Mouse (Mus musculus): ENCODE results near the gene Cilp2. TPM values are rescaled to one million over a fixed set of nuclear protein-coding genes. Genes with fewer than 3 reads are reported as not detected.

The Cilp2 gene
- polyA plus RNA-seq, 1 experiment from 2014 or later = 0.30 TPM

- H3K27me3 ChIP-seq (ENCODE audit: control insufficient read depth, insufficient read depth, low read depth, low read length) = no peaks in the 10 kb centered on the region
- no peak overlapping the region for H3K4me3 ChIP-seq (ENCODE audit: low read length)
- H3K4me2 ChIP-seq (ENCODE audit: low read depth, low read length) = peak overlapping the region; percentile 98; the same call in 1 of the 2 replicates
- no peak for ATAC-seq (ENCODE audit: low read depth)
- no peak overlapping the region for H3K9ac ChIP-seq (ENCODE audit: low read length)
- peaks cover 22% of the 10 kb centered on the region for H3K4me1 ChIP-seq (replicated peaks; ENCODE audit: control insufficient read depth, insufficient read depth, low read length)
- no peak overlapping the region for H3K27ac ChIP-seq (ENCODE audit: low read length)
- H3K36me3 ChIP-seq (ENCODE audit: control insufficient read depth, insufficient read depth, low read length) = peaks cover 4% of the 10 kb centered on the region; the same call in 1 of the 2 replicates
- WGBS = 74% methylated on average over 8 of the region's 8 CpGs
- H3K9me3 ChIP-seq (ENCODE audit: control insufficient read depth, low read length) = no peaks in the 10 kb centered on the region
These were observed 16.6 kb upstream of the Cilp2 start for GRCm38 (mm10) chr8:69904096-69904495.

DNA sequence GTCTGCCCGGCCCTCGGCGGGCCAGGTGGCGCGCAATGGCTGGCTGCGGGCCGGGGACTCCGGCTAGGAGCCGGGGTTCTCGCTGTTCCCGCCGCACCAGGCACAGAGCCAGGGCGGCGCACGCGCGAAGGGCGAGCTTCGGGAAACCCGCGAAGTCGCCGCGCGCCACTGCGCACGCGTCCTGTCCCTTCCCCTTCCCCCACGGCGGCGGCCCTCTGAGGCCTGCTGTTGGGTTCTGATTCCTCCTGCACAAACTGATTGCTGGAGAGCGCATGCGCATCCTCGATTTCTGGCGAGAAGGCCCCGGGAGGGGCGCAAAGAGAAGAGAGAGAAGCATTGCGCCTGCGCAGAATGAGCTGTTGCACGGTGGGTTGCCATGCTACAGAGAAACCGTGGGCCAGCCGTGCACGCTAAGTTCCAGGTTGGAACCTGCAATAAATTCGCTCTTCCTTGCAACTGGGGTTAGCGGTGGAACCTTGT, 15.6 kb upstream of the Cilp2 start:
- Histone ChIP-seq H3K9ac (ENCODE audit: low read length) (peak overlapping the region; percentile 84), H3K4me2 (ENCODE audit: low read depth, low read length) (peak overlapping the region; percentile 98), H3K36me3 (ENCODE audit: control insufficient read depth, insufficient read depth, low read length) (0 out of 2 replicates have a peak, but pooled peaks cover under 1% of the 10 kb centered on the region), H3K27me3 (ENCODE audit: control insufficient read depth, insufficient read depth, low read depth, low read length) (no peaks in the 10 kb centered on the region), H3K9me3 (ENCODE audit: control insufficient read depth, low read length) (no peaks in the 10 kb centered on the region), H3K4me3 (ENCODE audit: low read length) (peak overlapping the region; percentile 82), H3K4me1 (replicated peaks; ENCODE audit: control insufficient read depth, insufficient read depth, low read length) (peaks cover 22% of the 10 kb centered on the region), H3K27ac (ENCODE audit: low read length) (peak overlapping the region; percentile 97)
- peak; percentile 90 for ATAC-seq (ENCODE audit: low read depth)
- WGBS = 0% methylated on average over 45 of the region's 45 CpGs

- 5% methylated on average over 88 of the region's 89 CpGs for WGBS
- H3K4me1 ChIP-seq (replicated peaks; ENCODE audit: control insufficient read depth, insufficient read depth, low read length) = peaks cover 22% of the 10 kb centered on the region
- peak; percentile 47 for ATAC-seq (ENCODE audit: low read depth)
- H3K9ac ChIP-seq (ENCODE audit: low read length) = peak within 1 kb of the TSS; percentile 85
- H3K36me3 ChIP-seq (ENCODE audit: control insufficient read depth, insufficient read depth, low read length) = no peaks in the 10 kb centered on the region
- no peaks in the 10 kb centered on the region for H3K9me3 ChIP-seq (ENCODE audit: control insufficient read depth, low read length)
- peak within 1 kb of the TSS; percentile 82 for H3K4me3 ChIP-seq (ENCODE audit: low read length)
- H3K4me2 ChIP-seq (ENCODE audit: low read depth, low read length) = peak within 1 kb of the TSS; percentile 98
- H3K27me3 ChIP-seq (ENCODE audit: control insufficient read depth, insufficient read depth, low read depth, low read length) = no peaks in the 10 kb centered on the region
- peak within 1 kb of the TSS; percentile 97 for H3K27ac ChIP-seq (ENCODE audit: low read length)
These were observed 14.9 kb upstream of the Cilp2 start, which contains the start of the genes Tssk6, Ndufa13 and Yjefn3 for GRCm38 (mm10) chr8:69902163-69903062. Gene Tssk6, plus strand, starts transcription at chr8:69902184. Gene Ndufa13, minus strand, starts transcription at chr8:69902558. Gene Yjefn3, minus strand, starts transcription at chr8:69902712.

DNA sequence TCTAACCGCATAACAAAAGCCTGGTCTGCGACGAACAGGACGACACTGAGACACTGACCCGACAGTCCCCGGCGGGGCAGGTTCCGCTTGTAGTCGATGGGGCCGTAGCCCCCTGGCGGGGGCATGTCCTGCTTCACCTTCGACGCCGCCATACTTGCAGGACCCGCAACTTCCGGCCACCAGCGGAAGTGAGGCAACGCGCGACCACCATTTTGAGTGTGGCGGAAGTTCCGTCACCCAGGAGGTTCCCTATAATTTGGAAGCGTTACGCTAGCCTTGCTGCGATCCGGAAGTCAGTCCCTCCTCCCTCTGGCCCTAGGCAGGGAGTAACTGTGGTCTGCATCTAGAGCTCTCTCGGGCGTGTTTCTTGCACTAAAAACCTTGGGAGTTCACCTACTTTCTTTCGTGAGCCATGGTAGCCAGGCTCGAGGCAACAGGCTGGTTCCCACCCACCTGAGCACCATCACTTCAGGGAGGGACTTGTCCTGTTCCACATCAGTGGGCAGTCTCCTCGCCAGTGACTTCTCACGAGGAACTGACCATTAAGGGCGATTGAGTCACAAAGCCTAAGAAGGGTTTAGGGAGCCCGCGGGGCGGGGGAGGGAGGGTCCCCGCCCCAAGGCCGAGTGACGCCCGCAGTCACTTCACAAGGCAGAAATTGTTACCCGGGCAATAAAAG, 14.1 kb upstream of the Cilp2 start:
- H3K4me3 ChIP-seq (ENCODE audit: low read length) = peak overlapping the region; percentile 82
- H3K9me3 ChIP-seq (ENCODE audit: control insufficient read depth, low read length) = no peaks in the 10 kb centered on the region
- H3K27ac ChIP-seq (ENCODE audit: low read length) = peak overlapping the region; percentile 97
- H3K9ac ChIP-seq (ENCODE audit: low read length) = peak overlapping the region; percentile 85
- no peaks in the 10 kb centered on the region for H3K36me3 ChIP-seq (ENCODE audit: control insufficient read depth, insufficient read depth, low read length)
- H3K4me2 ChIP-seq (ENCODE audit: low read depth, low read length) = peak overlapping the region; percentile 98
- peak; percentile 78 for ATAC-seq (ENCODE audit: low read depth)
- WGBS = 1% methylated on average over 41 of the region's 41 CpGs
- H3K4me1 ChIP-seq (replicated peaks; ENCODE audit: control insufficient read depth, insufficient read depth, low read length) = peaks cover 22% of the 10 kb centered on the region
- H3K27me3 ChIP-seq (ENCODE audit: control insufficient read depth, insufficient read depth, low read depth, low read length) = no peaks in the 10 kb centered on the region

DNA sequence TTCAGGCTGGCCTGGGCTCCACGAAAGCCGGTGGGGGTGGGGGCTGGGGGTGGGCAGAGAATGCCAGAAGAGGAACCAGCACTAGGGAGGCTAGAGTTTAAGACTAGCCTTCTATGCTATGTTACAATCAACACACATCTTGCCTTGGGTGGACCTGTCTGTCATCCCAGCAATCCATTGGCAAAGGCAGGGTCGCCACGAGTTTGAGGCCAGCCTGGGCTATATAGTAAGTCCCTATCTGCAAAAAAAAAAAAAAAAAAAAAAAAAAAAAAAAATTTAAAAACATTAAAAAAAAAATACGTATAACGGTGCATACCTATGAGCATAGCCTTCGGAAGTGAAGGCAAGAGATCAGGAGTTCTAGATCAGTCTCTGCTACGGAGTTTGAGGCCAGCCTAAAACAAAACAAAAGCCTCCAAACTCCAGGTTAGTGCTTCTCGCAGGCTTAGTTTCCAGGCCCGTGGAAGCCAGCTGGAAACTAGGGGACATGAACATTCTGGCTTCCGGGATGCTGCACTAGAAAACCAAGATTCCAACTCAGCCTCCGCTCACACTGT, 13.5 kb upstream of the Cilp2 start:
- H3K36me3 ChIP-seq (ENCODE audit: control insufficient read depth, insufficient read depth, low read length) = no peaks in the 10 kb centered on the region
- H3K27ac ChIP-seq (ENCODE audit: low read length) = peak overlapping the region; percentile 97
- peak overlapping the region; percentile 85 for H3K9ac ChIP-seq (ENCODE audit: low read length)
- H3K4me3 ChIP-seq (ENCODE audit: low read length) = peak overlapping the region; percentile 82
- H3K9me3 ChIP-seq (ENCODE audit: control insufficient read depth, low read length) = no peaks in the 10 kb centered on the region
- H3K4me2 ChIP-seq (ENCODE audit: low read depth, low read length) = peak overlapping the region; percentile 98
- H3K4me1 ChIP-seq (replicated peaks; ENCODE audit: control insufficient read depth, insufficient read depth, low read length) = peaks cover 22% of the 10 kb centered on the region
- ATAC-seq (ENCODE audit: low read depth) = no peak
- H3K27me3 ChIP-seq (ENCODE audit: control insufficient read depth, insufficient read depth, low read depth, low read length) = no peaks in the 10 kb centered on the region
- 14% methylated on average over 12 of the region's 12 CpGs for WGBS

DNA sequence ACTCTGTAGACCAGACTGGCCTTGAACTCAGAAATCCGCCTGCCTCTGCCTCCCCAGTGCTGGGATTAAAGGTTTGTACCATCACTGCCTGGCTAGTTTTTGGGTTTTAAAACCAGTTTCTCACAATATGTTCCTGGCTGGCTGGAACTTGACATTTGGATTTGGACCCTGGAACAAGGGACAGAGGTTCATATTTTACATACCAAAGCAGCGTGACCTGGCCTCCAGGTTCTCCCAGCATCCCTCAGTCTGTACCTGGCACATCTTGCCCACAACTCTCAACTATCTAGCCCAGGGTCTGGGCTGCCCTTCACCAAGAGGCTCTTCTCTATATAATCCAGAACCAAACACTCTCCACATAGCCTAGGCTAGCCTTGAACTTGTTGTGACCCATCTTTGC, 12.4 kb upstream of the Cilp2 start:
- 85% methylated on average over 2 of the region's 2 CpGs for WGBS
- Histone ChIP-seq H3K27me3 (ENCODE audit: control insufficient read depth, insufficient read depth, low read depth, low read length) (no peaks in the 10 kb centered on the region), H3K4me1 (replicated peaks; ENCODE audit: control insufficient read depth, insufficient read depth, low read length) (peaks cover 22% of the 10 kb centered on the region), H3K9ac (ENCODE audit: low read length) (no peak overlapping the region), H3K4me2 (ENCODE audit: low read depth, low read length) (no peak overlapping the region), H3K4me3 (ENCODE audit: low read length) (no peak overlapping the region), H3K36me3 (ENCODE audit: control insufficient read depth, insufficient read depth, low read length) (no peaks in the 10 kb centered on the region), H3K27ac (ENCODE audit: low read length) (no peak overlapping the region), H3K9me3 (ENCODE audit: control insufficient read depth, low read length) (no peaks in the 10 kb centered on the region)
- no peak for ATAC-seq (ENCODE audit: low read depth)

GRCm38 (mm10) chr8:69897857-69898256, 10.4 kb upstream of the Cilp2 start:
- Histone ChIP-seq H3K36me3 (ENCODE audit: control insufficient read depth, insufficient read depth, low read length) (no peaks in the 10 kb centered on the region; the same call in 1 of the 2 replicates), H3K9ac (ENCODE audit: low read length) (no peak overlapping the region), H3K27me3 (ENCODE audit: control insufficient read depth, insufficient read depth, low read depth, low read length) (no peaks in the 10 kb centered on the region), H3K27ac (ENCODE audit: low read length) (no peak overlapping the region), H3K9me3 (ENCODE audit: control insufficient read depth, low read length) (no peaks in the 10 kb centered on the region), H3K4me3 (ENCODE audit: low read length) (no peak overlapping the region), H3K4me1 (replicated peaks; ENCODE audit: control insufficient read depth, insufficient read depth, low read length) (peaks cover 18% of the 10 kb centered on the region), H3K4me2 (ENCODE audit: low read depth, low read length) (no peak overlapping the region)
- ATAC-seq (ENCODE audit: low read depth) = no peak
- 80% methylated on average over 6 of the region's 6 CpGs for whole genome bisulfite sequencing

DNA sequence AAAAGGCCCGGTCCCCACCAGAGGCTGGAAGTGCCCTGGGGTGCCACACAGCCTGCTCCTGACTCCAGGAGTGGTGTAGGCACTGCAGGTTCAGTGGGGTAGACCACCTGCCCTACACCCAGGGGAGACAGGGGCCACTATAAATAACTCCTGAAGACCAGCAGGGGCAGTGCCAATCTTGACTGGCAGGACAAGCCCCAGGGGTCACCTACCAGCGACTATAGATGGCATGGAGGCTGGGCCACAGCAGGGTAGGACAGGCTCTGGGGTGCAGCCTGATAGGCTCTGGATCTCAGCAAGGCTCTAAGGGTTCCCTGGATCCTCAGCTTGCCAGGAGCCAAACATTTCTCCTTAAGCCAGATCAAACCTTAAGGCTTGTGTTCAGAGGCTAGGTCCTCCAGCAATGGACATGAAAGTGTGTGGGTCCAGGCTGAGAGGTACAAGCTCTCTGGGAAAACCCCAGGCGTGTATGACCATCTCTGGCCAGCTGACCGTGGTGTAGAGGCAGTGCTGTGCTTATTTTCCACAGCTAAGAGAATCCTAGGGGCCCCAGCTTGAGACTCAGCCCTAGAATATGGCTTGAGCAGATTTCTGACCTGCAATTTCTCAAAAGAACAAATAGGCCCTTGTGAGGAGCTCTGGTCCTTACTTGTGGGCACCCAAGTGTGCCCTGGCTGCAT, 8.4 kb upstream of the Cilp2 start:
- H3K4me3 ChIP-seq (ENCODE audit: low read length) = no peak overlapping the region
- no peak overlapping the region for H3K27ac ChIP-seq (ENCODE audit: low read length)
- H3K9me3 ChIP-seq (ENCODE audit: control insufficient read depth, low read length) = no peaks in the 10 kb centered on the region
- H3K9ac ChIP-seq (ENCODE audit: low read length) = no peak overlapping the region
- H3K27me3 ChIP-seq (ENCODE audit: control insufficient read depth, insufficient read depth, low read depth, low read length) = no peaks in the 10 kb centered on the region; the same call in 1 of the 2 replicates
- ATAC-seq (ENCODE audit: low read depth) = no peak
- no peak overlapping the region for H3K4me2 ChIP-seq (ENCODE audit: low read depth, low read length)
- H3K36me3 ChIP-seq (ENCODE audit: control insufficient read depth, insufficient read depth, low read length) = no peaks in the 10 kb centered on the region; the same call in 1 of the 2 replicates
- peaks cover 10% of the 10 kb centered on the region for H3K4me1 ChIP-seq (replicated peaks; ENCODE audit: control insufficient read depth, insufficient read depth, low read length)
- 80% methylated on average over 4 of the region's 4 CpGs for WGBS
